Mouse (Mus musculus) kidney, adult 11 months (tissue): ENCODE measurements at regions not wholly inside any gene's neighbourhood (a gene's known extent, or its start where the extent isn't known, plus 50 kb on each side); places are given as distances from the start of the nearest gene placed in this dataset.
A peak's percentile ranks its signal among the peaks of the same experiment; 100 is the strongest.

ENCODE experiments used
- DNase-seq: peaks from one replicate; pipeline ENCODE4 v3.0.0; 2022

DNA sequence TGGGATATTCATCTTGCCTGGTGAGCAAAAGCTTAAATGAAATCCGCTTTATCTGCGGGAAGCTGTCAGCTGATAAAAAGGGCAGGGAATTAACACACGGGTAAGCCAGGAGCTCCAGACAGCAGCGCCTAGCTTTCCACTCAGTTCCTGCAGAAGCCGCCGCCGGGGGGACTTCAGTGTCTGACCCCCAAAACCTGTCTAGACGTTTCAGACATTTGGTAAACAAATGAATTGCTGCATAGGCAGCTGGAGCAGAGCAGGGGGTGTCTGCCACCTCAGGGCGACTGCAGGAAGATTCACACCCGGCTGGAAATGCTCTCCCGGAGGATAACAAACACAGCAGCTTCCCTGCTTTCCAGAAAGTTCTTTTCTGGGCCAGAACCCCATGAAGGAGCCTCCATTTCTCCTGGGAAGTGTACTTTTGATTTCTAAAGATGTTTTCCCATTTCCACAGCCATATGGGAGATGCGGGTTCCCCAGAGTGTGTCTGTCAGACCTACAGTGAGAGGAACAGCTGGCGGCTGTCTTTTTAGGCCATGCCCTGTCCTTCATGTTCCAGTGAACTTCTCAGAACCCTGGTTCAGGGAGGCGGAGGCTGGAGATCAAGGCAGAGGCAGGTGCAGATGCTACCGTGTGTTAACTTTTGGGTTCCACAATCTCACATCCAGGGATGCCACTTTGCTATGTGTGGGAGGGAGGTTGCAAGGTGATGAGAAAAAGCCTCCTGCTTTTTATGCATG, 58.7 kb upstream of the Pmepa1 start:
- no peak for DNase-seq

DNA sequence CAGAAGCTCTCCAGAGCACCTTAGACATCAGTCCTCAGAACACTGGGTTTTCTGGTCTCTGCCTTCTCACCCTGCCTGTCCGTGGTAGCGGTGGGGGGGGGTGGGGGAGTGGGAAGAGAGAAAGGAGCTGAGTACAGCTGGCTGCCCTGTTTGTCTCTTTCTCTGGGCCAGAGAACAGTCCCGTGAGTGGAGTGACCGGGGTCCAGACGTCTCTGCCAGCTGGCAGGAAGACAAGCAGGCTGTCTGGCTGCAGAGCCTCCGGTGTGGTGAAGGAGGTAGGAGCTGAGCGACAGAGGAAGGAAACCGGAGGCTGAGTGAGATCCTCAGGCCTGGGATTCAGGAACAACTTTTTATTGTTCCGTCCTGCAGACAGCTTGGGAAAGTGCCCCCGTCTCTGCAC, 59.5 kb upstream of the Pmepa1 start:
- DNase-seq, result peak; percentile 89

DNA sequence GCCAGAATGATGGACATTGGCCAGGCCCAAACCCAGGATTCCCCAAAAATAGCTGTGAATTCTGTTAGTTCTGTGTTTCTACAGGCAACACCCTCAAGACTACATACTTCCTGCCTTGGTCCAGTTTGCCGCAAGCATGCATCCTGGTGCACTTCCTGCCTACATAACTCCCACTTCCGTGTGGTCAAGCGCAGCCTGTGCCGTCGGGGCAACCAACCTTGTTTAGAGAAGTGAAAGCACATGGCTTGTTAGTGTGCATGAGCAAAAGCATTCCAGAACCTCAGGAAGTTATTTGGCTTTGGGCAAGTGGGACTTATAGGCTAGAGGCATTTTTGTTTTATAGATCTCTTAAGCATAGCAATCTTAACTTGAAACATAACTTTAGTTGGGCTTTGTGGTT, 61.3 kb upstream of the Pmepa1 start:
- DNase-seq, result peak; percentile 41

DNA sequence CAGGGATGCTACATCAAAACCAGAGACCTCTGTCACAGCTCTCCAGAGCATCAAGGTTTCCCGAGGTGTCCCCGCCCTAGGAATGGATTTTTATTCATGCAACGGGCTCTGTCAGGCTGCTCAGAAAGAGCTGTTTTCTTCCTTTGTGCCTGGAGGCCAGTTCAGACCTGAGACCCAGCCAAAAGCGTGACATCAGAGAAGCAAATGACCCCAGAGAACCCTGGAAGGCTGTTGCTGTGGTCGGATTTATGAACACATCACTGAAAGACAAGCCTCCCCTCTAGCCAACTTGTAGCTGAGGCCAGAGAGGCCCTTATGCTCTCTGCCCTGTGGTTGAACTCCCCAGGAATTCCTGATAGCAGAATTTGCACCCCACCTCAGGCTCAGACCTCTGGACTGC, 62.3 kb upstream of the Pmepa1 start:
- DNase-seq, result peak; percentile 49

DNA sequence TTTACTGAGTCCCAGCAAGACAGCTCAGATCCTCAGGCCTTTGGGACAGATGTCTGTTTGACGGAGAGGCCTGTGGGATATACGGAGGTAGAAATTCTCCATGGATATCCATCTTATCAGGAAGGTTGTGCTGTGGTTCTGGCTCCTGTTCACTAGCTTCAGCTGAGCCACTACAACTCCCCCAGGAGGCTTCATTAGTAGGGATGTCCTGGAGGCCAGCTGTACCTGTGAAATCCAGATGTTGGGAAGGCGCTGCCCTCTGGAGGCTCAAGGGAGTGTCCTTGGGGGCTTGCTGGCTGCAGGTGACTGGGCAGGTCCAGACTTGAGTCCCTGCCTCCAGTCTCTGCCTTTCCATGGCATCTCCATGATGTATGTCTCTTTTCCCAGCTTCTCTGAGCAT, 62.9 kb upstream of the Pmepa1 start:
- no peak for DNase-seq

GRCm38 (mm10) chr2:173340044-173340601, 63.8 kb upstream of the Pmepa1 start:
- no peak for DNase-seq

DNA sequence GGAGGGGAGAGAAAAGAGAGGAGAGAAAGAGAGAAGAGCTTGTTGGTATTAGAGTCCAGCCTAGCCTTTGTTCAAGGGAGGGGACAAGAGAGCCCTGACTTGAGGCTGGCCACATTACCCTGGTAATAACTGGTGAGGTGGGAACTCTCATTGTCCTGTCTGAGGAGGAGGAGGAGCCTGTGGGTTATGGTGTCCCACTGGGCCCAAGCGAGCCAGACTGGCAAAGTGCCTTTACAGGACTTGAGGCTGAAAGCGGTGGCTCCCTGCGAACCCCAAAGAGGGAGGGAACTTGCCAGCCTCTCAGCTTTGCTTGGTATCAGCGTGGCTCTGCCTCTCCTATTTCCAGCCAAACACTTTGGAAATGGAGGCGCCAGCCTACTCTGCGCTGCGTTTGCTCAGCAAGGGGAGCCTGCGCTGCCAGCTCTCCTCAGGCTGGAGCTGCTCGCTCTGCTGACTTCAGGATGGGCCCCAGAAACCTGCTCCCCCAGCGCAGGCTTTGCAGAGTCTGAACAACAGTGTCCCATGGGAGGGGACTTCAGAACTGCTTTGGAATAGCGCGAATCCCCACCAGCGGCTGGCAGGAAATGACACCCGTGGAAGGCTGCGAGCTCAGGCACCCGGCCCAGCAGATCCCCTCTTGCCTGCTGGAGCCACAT, 66.4 kb upstream of the Pmepa1 start:
- DNase-seq, result no peak

DNA sequence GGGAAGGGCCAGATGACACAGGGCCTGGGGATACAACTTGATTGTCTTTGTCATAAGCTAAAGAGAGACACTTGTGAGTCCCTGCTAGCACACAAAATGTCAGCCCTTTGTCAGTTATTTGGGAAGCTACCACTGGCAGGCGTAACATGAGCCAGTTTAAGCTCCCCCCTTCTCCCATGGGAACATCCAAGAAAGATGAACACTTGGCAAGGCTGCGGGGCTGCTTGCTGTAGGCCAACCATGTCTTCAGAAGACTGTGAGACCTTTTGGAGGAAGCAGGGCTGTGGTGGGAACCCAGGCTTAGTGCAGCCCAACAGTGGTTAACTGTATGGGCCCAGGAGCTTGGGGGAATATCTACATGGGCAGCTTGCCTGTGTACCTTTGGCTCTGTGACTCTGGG, 67.3 kb upstream of the Pmepa1 start:
- no peak for DNase-seq

- no peak for DNase-seq
These were observed 67.9 kb upstream of the Pmepa1 start for GRCm38 (mm10) chr2:173344221-173344620.

GRCm38 (mm10) chr2:173347341-173347740, 71.0 kb upstream of the Pmepa1 start:
- no peak for DNase-seq

GRCm38 (mm10) chr2:173348757-173349156, 72.4 kb upstream of the Pmepa1 start:
- DNase-seq, result no peak

- DNase-seq, result no peak
These were observed 73.2 kb upstream of the Pmepa1 start for GRCm38 (mm10) chr2:173349510-173349909.

DNA sequence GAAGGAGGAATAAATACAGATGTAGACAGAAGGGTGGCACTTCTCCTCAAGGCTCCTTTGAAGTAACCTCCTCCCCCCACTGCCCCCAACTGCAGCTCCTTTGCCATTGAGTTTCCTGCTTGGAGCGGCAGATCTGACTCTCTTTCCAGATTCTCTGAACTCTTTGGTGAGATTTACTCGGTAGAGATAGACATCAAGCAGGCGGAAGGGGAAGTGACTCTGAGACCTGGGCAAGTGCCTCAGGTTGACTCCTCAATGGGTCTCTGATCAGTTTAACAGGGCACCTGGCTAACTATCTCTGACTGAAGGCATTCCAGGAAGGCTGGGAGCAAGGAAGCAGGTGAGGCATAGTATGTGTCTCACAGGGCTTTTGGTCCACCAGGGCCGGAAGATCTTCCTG, 73.6 kb upstream of the Pmepa1 start:
- no peak for DNase-seq

- DNase-seq, result no peak
These were observed 74.1 kb upstream of the Pmepa1 start for GRCm38 (mm10) chr2:173350405-173350804.

DNA sequence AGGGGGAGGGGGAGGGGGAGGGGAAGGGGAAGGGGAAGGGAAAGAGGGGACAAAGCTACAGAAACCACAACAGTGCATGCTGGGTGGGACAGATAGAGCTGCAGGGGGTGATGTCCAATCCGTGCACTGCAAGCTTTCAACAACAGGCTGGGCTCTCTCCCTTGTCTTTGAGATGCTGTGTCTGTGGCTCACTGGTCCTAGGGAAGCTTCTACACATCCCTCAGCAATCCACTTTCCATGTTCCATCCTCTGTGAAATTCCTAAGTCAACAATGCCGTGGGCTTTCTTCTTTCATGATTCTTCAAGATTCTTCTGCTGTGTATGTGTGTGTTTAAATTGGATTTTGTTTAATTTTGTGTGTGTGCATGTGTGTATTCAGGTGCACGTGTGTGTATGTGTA, 74.5 kb upstream of the Pmepa1 start:
- no peak for DNase-seq

DNA sequence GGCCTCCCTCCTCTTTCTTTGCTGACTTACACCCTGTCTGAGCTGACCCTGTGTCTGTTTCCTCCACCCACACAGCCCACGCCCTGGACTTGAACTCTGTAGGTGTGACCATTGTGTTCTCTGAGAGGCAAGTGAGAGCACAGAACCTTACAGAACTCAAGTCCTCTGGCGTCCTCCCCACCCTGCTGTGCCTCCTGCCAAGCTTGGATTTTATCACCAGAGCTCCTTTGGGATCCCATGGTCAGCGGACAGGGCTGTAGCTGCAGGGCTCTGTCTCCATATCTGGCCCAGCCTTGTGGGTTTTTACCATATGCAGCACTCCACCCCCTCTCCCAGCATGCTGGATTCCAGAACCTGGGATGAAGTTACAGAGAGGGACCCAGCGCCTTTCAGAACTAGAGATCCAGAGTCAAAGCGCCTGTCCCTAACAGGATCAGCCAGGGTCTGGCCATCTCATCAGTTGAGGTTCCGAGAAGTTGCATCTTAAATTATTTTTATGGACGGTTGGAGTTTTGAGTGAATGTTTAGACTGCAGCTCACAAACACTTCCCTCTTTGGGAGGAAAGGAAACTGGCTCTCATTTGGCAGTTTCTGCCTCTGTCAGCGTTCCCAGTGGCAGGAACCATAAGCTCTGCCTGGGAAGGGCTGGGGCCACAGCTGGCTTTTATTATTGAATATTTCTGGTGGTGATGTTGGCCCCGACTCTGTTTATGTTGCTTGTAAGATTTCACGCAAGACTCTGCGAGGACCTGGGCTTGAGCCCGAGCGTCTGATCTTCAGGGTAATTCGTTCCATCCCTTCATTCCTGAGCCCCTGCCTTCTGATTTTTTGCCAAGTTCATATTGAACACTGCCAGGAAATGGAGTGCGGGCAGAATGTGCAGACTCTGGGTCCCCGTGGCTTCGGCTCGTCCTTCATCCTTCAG, 75.8 kb upstream of the Pmepa1 start:
- peak; percentile 49 for DNase-seq

DNA sequence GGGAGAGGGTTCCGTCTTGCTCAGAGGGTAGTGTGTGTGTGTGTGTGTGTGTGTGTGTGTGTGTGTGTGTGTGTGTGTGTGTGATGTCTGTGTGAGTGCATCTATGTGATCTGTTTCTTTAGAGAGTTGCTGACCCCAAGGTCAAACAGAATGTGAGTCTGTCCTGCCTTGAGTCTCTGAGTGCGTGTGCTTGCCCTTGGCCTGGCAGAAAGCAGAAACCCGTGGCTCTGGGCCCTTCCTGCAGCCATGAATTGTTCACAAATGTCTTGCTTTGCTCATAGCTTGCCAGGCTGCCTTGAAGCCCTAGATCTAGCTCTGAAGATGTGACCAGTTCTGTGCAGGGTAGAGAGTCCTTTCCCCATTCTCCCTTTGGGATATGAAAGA, 76.4 kb upstream of the Pmepa1 start:
- no peak for DNase-seq

DNA sequence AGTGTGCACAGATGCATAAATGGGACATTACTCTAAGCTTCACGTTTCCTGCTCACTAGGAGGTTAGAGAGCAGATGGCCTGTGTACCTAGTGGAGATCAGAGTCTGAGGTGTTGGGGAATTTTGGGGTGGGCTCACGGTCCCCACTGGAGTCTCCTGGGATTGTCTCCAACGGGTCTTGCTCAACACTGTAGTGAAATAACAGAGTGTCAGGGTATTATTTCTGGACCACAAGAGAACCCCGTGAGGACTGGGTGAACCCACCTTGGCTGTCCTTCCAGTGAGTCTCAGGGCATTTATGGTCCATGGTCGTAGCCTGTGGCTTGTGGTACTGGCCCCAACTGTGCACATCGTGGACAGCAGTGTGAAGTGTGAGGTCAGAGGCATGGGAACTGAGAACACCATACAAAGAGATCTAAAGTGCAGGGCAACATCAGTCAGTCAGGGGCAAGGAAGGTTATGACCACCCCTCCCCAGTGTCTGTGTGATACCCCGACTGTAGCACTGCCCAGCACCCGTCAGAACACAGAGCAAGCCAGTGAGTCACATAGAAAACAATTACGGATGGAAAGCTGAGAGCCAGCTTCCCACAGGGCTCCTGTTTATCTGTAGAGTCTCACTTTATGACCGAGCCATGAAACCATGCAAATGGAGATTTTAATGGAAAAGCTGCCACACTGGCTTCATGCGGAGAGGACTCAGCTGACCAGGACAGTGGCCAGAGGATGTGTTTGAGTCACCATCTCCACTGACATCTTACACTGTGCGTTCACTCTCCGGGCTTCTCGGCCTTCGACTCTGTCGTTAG, 77.3 kb upstream of the Pmepa1 start:
- DNase-seq, result no peak

GRCm38 (mm10) chr2:173356786-173357185, 80.5 kb upstream of the Pmepa1 start:
- DNase-seq, result no peak

DNA sequence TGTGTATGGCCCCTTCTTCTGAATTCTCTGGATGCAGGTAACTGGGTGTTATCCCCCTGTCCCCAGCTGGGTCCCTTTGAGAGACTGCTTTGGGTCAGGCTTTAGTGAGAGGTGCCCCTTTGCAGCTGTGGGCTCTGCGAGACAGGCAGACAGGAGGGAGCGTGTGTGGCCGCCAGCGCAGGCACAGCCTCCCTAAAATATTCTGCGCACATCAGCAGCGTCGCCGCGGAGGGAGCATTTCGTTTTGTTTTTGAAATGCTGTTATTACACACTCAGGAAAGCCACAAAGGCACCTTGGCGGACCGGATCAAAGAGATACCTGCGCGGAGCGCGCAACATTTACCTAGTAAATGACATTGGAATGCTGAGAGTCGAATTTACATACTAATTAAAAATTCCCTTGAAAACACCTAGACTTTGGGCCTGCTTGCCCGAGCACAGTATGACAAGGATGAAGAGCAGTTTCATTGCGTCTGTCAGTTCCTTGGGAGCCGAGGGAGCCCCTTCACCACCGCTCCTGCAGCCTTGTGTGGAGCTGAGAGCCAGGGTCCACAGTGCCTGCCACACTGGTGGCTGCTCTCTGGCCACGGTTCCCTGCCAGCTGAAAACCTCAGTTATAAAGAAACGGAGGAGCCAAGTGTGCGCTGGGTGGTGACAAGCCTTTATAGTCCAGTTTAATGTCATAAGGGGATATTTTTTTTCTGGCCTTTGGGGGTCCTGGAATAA, 89.3 kb upstream of the Pmepa1 start:
- no peak for DNase-seq

GRCm38 (mm10) chr2:173366734-173367133, 90.4 kb upstream of the Pmepa1 start:
- no peak for DNase-seq

GRCm38 (mm10) chr2:173368899-173369298, 92.6 kb upstream of the Pmepa1 start:
- no peak for DNase-seq
